20 mouse cellular contexts compared by ENCODE assay signal in the genomic region with DNA sequence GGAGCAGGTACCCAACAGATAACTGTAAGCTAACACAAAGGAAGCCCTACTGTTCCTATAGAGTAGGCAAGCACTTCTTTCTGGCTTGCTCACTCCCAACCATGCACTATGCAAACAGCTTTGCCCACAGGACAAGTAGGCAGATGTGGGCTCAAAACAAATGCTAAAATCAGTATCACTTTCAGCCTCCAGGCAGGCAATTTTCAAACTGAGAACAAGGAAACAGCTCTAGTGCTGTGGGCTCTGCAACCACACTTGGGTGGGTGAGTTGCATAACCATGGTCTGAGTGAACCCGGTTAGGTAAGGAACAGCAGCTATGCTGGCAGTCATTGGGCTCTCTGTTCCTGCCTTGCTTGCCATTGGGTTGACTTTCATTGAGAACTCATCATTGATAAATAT.
A peak's percentile ranks its signal among the peaks of the same experiment; 100 is the strongest.
DNase-seq lines count a peak whose midpoint lies in the region; ATAC-seq and TF ChIP-seq lines count a peak whose summit lies in the region.
"Had no signal": no experiment of that assay in that cellular context is flagged by ENCODE, and none has a peak within 500 bp of the region (broad histone marks: within the 10 kb centered on the region; RNA-seq: fewer than 3 reads in every experiment).

No protein-coding gene starts in this region.

- intact Hi-C loops in left cerebral cortex, adult 2 months (cut with DNase I): loop anchor here (1.0 kb wide), 2 partner anchors 14 to 79 kb away; no protein-coding TSS in a partner anchor

- no peak overlapping the region for H3K4me3 ChIP-seq in left cerebral cortex, adult 2 months
- H3K4me3 ChIP-seq: limb, embryonic 12.5 days; midbrain, embryonic 10.5 days; neural tube, embryonic 13.5 days had no signal

- DNase-seq in frontal cortex, postnatal 10 days (ENCODE audit: low spot score in 2 of 2): no peak
- peak; percentile 70 to 77 for DNase-seq in right cerebral cortex, adult 2 months (ENCODE audit: low spot score in 2 of 2)
- no peak for DNase-seq in right cerebral cortex, postnatal 4 days
- DNase-seq in left cerebral cortex, adult 2 months (ENCODE audit: extremely low spot score in 1 of 2, low spot score in 2 of 2): peak; percentile 40 to 46
- no peak for DNase-seq in kidney, postnatal 14 days
- no peak for DNase-seq in adrenal gland, adult 2 months
- no peak for DNase-seq in adrenal gland, adult 18-20 months (ENCODE audit: low spot score in 2 of 2)
- DNase-seq: adrenal gland, postnatal 10 days; cerebellum, adult 8-10 months; gastrocnemius, postnatal 10 days; heart, postnatal 14 days; kidney, adult 18-20 months; kidney, postnatal 25 days had no signal

- peak overlapping the region; percentile 53; the same call in 1 of the 2 replicates for H3K27ac ChIP-seq in left cerebral cortex, adult 2 months
- H3K27ac ChIP-seq: limb, embryonic 12.5 days; liver, embryonic 14.5 days; midbrain, embryonic 10.5 days; neural tube, embryonic 13.5 days had no signal

- ATAC-seq in frontal cortex, adult (ENCODE audit: low TSS enrichment): peak; percentile 96
- ATAC-seq: hindbrain, embryonic 16.5 days; lung, postnatal 0 days had no signal

- TF ChIP-seq CTCF in left cerebral cortex, adult 2 months (IDR thresholded peaks at IDR 0.05): peak; percentile 14; the same call in 1 of the 2 replicates

Comparison
In these comparisons a context has a peak if more than half of its experiments do, and no peak if none do; other contexts are left out.
1. DNase-seq: peak in right cerebral cortex, adult 2 months (2 of 2) and left cerebral cortex, adult 2 months (2 of 2); none in frontal cortex, postnatal 10 days (0 of 2), right cerebral cortex, postnatal 4 days (single experiment), kidney, postnatal 14 days (single experiment), adrenal gland, adult 2 months (single experiment) and adrenal gland, adult 18-20 months (0 of 2).